Mouse (Mus musculus) neutrophil, adult 83 days (primary cell): ENCODE results near the gene Bean1. TPM values are rescaled to one million over a fixed set of nuclear protein-coding genes. Genes with fewer than 3 reads are reported as not detected.

ENCODE experiments used
- total RNA-seq, 2 experiments: library from RNA; stranded (reverse); gene quantifications; one replicate each; pipeline ENCODE4 v1.2.4; 2023

The Bean1 gene
- total RNA-seq: not detected

DNA sequence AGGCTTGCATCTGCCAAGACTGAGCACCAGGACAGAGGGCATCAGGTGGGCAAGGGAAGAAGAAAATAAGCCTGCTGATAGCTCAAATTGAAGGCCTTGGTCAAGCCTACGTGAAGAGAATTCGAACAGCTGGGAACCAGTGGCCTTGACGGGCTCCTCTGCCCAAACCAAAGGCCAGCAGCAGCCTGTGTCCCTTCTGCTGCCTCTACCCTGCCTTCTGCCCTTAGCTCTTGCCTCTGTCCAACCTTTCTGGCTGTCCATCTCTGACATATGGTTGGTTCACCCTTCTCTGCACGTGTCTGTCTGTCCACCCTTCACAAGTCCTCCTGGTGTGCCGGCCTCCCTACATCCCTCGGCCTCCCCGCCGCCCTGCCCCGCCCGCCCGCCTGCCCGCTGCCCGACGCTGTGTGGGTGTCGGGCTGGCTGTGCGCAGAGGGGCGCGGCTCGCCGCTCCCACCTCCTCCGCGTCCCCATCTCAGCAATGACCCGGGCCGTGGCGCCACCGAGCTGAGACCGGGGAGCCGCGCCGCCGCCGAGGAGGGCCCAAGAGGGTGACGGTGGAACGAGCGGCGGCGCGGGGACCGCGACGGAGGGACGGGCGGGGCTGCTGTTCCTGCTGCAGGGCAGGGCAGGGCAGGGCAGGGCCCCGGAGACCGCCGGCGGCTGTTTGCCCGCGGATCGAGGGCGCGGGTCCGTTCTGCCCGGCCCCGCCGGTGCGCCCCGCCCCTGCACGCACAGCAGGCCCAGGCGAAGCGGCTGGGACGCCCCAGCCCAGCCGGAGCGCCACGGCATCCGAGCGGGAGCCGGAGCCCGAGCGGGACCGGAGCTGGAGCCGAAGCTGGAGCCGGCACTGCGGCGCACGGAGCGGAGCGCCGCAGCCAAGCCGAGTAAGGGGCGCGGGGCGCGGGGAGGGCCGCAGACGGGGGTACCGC lies at the start of gene Bean1:
TSS of gene Bean1 (plus strand) at position 325 of the 932 bp plus-strand sequence.

GRCm38 (mm10) chr8:104248276-104248675 lies 78.0 kb downstream of the Bean1 start, which contains the start of gene Tk2:
Gene Tk2 (minus strand): TSS chr8:104248558.

DNA sequence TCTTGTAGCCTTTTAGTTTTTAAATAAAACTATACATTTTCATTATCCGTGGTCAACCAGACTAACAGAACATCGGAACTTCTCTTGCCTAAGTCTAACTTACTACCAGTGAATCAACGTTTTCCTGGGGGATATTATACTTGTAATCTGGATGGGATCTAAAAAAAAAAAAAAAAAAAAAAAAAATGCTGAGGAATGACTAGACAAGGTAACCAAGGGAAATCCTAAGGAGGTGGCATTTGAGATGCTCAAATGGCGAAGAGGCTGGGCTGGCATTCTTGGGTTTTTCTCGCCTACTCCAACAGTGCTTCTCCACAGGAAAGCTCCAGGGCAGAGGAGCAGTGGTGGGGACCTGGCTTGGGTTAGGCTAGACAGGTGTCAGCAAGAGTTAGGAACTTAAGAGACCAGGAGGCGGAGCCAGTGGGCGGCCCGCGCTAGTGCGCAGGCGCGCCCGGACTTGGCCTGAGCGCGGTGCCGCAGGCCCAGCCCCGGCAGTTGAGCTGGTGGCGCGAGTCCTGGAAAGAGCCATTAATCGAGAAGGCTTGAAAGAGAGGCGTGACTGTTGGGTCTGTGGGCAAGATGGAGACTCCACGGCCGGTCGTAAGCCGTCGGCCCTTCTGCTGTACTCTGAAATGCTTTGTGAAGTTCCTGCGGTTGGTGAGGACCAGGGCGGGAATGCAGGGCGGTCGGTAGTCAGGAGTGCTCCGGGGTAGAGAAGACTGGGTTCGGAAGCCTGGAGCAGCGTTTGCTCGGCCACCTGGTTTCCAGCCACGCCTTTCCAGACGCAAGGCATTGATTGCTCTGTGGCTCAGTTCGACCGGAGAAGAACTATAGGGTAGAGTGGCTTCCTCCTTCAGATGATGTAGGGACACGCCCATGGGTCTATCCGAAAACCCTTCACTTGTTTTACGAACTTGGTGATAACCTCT lies 80.5 kb downstream of the Bean1 start, which contains the start of gene Cklf:
TSS of gene Cklf (plus strand) at position 423 of the 929 bp plus-strand sequence.

Other genes with a start within 250 kb of the Bean1 start
- under 1 TPM; 0.26 to 0.33 TPM for gene Cdh5, start 68.8 kb upstream of the Bean1 start, total RNA-seq
- 10 to 100 TPM; 56.2 to 58.6 TPM for gene Tk2, start 78.1 kb downstream of the Bean1 start, total RNA-seq
- gene Cklf, start 80.4 kb downstream of the Bean1 start, total RNA-seq: 100 to 1,000 TPM in 1 of 2 experiments, 10 to 100 TPM in 1; 96.8 to 110 TPM
- not detected for gene Cmtm2a, start 122.7 kb downstream of the Bean1 start, total RNA-seq
- gene Gm45711, start 139.6 kb downstream of the Bean1 start, total RNA-seq: not detected
- gene Cmtm1, start 139.7 kb downstream of the Bean1 start, total RNA-seq: not detected
- not detected for gene Gm11020, start 151.1 kb downstream of the Bean1 start, total RNA-seq
- gene Cmtm2b, start 151.8 kb downstream of the Bean1 start, total RNA-seq: not detected
- gene Cmtm3, start 169.0 kb downstream of the Bean1 start, total RNA-seq: 10 to 100 TPM; 24.7 to 37.0 TPM
- under 1 TPM; 0.66 to 0.77 TPM for gene Cmtm4, start 225.4 kb downstream of the Bean1 start, total RNA-seq